Mouse (Mus musculus) adrenal gland (tissue): Measurements from ENCODE around the gene Stc2.

Experiments used
- intact Hi-C: fragments of 180-260 bp; cut with DNase I; formaldehyde crosslinking; loops from one replicate; pipeline ENCODE4 v1.15.1; 2025

Stc2 gene

DNA sequence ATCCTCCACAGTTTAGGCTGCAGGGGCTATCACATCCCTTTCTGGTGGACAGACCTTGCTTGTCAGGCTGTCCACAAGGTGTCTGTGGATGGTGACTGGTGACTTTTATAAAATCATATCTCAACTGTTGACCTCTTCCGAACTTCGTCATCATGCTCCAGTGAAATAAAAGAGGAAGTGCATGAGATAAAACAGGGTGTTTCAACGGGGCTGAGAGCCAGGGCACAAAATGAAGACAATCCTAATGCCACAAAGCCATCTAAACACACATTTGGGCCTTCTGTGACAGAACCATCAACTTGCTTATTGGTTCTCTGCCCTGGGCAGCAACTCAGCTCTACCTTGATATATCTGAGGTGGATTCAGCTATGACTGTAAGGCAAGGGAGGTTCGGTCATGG is 3.0 kb downstream of the Stc2 start:
- intact Hi-C loops: no loop called here

DNA sequence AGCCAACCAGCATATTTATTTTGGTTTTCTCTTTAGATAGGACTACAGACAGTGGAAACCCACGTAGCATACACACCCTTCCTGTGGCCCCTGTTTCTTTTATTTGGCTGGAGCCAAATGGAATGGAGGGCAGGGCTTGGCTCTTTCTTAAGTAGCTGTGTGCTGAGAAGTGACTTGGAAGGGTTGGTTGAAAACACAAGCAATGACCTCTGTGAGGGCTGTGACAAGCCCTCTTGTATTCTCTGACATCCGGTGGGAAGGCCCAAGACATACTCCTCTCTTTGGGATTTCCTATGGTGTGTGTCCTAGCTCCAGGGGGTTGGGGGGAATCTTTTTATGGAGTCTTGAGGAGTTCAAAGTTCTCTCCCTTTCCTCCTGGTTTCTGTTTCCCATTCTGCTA is 3.5 kb downstream of the Stc2 start:
- intact Hi-C loops: no loop called here

DNA sequence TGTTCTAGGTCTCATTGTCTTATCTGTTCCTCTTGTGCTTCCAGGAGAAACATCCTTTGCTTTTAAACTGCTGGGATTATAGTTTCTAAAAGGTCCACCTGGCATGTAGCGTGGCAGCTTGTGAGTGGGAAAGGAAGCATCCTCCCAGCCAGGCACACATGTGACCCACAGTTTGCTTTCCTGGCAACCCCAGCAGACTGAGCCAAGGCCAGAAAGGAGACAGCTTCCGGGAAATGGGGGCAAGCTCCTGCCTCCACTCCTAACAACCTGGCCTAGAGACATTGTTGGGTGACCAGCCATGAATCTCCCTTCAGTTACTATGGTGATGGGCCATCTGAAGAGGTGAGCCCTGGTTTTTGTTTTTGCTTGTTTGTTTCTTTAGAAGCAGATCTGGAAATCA is 3.9 kb downstream of the Stc2 start:
- intact Hi-C loops: no loop called here

DNA sequence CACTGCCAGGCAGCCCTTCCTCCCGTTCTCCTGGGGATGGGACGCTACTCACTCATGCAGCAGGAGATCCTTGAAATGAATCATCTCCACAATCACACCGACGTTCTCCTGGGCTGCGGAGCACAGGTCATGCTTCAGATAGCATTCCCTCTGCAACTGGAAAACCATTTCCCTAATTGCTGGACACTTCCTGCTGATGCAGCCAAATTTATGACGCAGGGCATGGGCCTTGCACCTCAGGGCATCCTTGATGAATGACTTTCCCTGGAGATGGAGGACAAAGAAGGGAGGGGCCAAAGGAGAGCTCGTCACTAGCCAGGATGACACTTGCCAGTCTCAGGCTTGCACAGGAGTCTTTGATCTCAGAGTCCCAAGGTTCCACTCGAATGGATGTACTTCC is 4.6 kb downstream of the Stc2 start:
- intact Hi-C loops: no loop called here

DNA sequence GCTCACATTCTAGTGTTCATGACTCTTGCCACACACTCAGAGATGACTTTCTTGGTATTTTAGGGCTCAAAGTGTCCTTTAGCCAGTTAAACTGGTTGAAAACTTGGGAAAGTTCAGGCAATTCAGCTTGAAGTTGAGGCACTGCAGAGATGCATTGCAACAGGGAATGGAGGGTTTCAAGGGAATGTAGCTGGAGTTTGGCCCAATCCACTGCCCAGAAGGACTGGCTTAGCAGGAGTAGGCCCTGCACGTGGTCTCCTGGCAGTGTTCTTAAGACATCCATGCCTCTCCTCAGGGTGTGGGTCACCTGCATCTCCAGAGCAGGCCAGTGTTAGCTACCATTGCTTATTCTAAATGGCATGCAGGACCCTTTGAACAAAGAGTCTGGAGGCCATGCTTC is 7.0 kb downstream of the Stc2 start:
- intact Hi-C loops: no loop called here

DNA sequence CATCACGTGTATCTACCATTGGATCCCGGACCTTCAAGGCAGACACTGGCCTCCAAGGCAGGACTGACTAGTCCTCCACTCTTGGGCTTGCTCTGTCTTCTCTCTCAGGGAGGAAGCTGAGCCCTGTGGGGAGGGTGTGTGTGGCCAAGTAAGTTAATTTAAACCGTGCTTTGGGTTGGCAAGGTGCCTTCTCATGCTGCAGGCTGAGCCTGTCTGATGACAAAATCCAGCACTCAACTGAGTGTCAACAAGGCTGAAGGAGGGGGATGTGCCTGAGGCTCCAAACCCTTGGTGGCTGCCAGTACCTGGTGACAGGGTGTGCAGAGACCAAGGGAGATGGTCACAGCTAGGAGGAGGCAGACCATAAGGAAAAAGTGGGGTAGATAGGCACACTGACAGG is 7.5 kb downstream of the Stc2 start:
- intact Hi-C loops: no loop called here

DNA sequence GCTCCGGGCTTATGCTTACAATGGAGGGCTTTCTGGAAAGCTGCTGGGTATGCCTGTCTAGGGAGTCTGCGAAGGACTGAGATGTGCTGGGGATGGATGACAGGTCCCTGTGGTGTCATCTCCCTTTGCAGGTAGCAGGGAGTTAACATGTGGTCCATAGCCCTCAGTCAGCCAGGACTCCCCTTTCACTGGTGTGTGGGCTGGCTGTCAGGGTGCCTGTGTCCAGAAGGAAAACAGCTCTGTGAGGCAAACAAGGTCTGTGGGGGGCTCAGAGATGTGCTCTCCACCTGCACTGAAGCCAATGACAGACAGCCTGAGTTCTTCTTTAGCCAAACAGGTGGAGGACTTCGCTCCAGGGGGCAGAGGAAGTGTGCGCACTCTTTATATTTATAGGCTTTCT is 8.8 kb downstream of the Stc2 start:
- intact Hi-C loops: no loop called here

DNA sequence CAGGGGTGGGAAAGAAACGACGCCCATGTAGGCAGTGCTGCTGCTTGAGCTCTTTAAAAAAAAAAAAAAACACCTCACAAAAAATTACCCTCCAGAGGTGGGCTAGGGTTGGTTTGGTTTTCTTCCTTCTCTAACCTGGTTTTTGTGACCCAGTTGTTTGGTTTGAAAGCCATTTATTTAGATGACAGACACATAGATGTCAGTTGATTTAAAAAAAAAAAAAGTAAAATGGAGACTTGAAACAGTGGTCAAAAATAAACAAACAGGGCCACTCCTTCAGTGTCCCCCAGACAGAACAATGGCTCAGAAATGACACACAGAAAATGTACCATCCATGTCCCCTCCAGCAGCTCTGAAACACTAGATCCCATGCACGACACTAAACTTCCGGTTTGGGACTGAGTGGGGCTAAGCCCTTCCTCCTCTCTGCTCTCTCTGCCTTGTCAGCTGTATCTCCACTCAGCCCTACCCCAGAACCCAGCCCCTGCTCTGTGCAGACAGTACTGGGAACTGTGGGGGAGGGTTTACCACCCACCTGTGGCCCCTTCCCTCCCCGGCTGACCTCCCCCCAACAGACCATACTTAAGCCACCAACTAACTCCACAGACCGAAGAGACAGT is 10.5 kb downstream of the Stc2 start:
- intact Hi-C loops: no loop called here

DNA sequence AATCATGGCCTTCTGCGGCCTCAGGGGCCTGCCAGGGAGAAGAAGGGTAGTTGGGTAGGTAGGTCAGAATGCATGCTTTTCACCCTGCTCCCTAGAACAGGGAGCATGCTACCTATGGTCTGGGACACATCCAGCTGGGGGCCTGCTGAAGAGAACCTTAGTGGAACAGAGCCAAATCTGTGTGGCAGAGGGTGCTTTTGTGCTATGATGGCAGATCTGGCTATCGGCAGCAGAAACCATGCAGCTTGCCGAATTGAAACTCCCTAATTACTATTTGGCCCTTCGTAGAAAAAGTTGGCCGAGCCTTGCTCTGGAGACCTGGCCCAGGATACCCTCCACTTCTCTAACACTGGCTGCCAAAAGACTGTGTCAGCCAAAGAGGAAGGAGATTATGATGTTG is 11.4 kb downstream of the Stc2 start:
- intact Hi-C loops: no loop called here

DNA sequence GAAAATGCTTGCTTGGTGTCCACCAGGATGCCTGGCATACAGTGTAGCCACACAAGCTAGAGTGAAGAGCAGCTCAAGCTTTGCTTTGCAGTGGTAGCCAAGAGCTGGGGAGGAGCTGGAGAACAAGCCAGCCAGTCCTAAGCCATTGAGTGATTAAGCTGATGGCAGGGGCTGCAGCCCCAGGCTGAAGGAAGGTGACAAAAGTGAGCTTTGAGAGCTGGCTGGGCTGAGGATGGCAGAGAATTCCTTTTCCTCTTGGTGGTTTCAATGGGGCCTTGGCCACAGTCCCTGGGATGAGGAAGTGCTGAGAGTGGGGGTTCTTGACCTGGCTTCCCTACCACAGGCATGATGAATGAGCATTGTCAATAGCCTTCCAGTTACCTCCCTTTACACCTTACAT is 13.0 kb downstream of the Stc2 start:
- intact Hi-C loops: no loop called here

DNA sequence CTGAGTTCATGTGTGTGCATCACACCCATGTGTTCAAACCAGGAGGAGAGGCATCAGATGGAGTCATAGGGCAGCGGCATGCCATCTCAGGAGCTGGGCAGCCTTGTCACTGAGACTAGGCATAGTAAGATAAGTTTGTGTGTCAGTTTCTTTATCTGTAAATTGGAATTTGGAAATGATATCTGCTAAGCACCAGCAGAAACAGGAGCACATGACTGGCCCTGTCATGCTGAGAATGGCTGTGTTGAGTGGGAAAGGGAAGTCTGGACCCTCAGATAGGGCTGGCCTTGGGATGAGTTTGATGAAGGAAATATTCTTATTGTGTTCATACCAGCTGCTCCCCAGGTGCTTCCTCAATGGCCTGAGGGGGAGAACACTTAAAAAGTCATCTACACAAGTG is 14.1 kb downstream of the Stc2 start:
- intact Hi-C loops: no loop called here

DNA sequence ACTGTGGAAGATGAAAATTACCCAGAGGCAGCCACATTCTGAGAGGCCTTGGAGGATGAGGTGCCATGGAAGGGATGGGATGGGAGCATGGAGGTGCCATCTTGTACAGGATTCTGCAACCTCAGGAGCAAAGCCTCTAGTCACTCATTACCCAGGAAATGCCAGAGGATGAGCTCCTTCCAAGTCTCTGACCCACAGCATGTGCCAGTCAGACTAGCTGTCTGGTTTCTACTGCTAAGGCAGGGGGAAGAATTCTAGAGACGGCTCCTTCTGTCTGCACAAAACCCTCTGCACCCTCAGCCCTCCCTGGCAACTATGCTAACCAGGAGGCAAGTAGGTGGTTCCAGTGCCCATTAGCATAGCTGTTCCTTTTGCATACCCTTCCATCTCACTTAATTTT is 15.4 kb downstream of the Stc2 start:
- intact Hi-C loops: no loop called here
